Mouse (Mus musculus): Measurements from ENCODE around the gene Endov.

- TF ChIP-seq CTCF (IDR thresholded peaks at IDR 0.05; ENCODE audit: low read depth, low read length) (no peak), EP300 (IDR thresholded peaks at IDR 0.05; ENCODE audit: insufficient read depth, low read depth, low read length) (no peak)
Measured at GRCm38 (mm10) chr11:119520713-119521063, 29.5 kb downstream of the Endov start.
